Mouse (Mus musculus) urinary bladder, postnatal 14 days (tissue): ENCODE results near the gene Lmo3.
A peak's percentile ranks its signal among the peaks of the same experiment; 100 is the strongest.

Experiments
- DNase-seq: peaks from one replicate; pipeline ENCODE4 v3.0.0; 2021; ENCODE audit warnings: low spot score

Lmo3 gene

GRCm38 (mm10) chr6:138422671-138423321 is 159.0 kb downstream of the Lmo3 start:
- DNase-seq = peak; percentile 6

- no peak for DNase-seq
These were observed 159.7 kb downstream of the Lmo3 start for GRCm38 (mm10) chr6:138421931-138422531.

DNA sequence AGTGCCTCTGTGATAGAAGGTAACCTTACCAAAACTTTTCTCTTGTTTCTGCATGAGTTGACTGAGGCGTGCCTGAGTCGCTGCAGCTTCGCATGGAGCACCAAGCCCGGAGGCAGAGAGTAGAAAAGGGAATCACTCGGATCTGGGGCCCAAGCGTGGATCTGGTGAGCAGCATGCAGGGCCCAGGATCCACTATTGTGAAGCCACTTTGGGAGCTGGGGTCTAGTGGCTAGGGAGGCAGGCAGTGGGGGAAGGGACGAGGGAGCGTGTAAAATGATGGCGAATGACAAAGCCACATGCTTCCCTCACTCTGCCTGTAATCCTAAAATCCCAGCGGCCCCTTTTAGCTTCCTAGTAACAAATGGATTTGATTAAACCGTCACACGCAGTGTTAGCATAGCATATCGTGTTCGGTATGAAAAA is 160.6 kb downstream of the Lmo3 start:
- no peak for DNase-seq

- no peak for DNase-seq
These were observed 161.3 kb downstream of the Lmo3 start for GRCm38 (mm10) chr6:138420536-138420891.

GRCm38 (mm10) chr6:138419871-138420535 is 161.8 kb downstream of the Lmo3 start:
- no peak for DNase-seq

DNA sequence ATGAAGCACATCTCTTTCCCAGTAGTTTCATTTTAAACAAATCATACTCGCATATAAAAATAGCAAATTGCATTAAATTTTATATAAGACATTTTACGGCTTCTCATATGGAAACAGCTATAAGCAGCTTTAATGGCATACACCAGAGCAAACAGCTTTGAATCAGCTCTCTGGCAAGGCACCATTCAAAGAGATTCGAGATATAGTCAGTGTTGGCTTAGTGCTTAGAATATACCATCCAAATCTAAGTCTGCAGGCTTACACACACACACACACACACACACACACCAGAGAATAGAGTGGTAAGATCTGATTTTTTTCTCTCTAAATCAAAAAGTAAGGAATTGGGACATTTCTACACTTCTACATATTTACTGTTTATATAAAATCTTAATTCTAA is 169.7 kb downstream of the Lmo3 start:
- DNase-seq = no peak

DNA sequence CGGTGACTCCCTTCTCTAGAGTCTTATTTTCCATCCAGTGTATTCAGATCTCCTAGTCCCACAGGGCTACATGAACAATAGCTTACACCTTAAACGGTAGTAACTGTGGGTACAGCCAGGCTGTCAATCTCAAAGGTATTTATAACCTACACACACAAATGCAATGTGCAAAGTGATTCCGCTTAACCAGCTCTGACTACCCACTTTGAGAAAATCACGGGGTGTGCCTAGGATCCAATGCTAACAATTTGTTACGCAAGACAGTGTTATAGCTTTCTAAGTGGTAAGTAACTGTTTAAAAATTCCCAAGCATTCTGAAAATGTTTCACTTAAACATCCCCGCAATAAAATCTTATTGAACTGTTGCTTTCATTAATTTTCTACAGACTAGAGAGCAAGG is 179.7 kb downstream of the Lmo3 start:
- DNase-seq = no peak

GRCm38 (mm10) chr6:138398836-138399235 is 182.9 kb downstream of the Lmo3 start:
- DNase-seq = no peak

- no peak for DNase-seq
These were observed 190.7 kb downstream of the Lmo3 start for GRCm38 (mm10) chr6:138391085-138391484.

- no peak for DNase-seq
These were observed 193.4 kb downstream of the Lmo3 start for GRCm38 (mm10) chr6:138388168-138388936.

GRCm38 (mm10) chr6:138383208-138383607 is 198.6 kb downstream of the Lmo3 start:
- no peak for DNase-seq

- DNase-seq = no peak
These were observed 210.6 kb downstream of the Lmo3 start for GRCm38 (mm10) chr6:138371176-138371575.

DNA sequence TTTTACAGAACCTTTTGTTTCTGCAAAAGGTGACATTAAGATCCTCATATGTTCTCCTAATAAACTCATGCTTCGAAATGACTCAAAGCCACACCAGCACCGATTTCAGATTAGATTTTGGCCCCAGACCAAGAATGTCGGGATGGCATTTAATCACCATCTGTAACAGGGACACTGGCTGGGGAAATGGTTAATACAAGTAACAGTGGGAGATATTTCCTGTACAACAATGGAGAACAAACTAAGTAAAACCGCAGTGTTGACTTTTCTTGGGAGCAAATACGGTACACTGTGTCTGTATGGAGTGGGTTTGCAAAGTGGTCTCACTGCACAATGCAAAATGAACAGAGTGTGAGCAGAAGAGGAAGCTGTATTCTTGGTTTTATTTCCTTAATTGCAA is 217.7 kb downstream of the Lmo3 start:
- peak; percentile 51 for DNase-seq

GRCm38 (mm10) chr6:138350587-138351345 is 231.0 kb downstream of the Lmo3 start:
- no peak for DNase-seq

DNA sequence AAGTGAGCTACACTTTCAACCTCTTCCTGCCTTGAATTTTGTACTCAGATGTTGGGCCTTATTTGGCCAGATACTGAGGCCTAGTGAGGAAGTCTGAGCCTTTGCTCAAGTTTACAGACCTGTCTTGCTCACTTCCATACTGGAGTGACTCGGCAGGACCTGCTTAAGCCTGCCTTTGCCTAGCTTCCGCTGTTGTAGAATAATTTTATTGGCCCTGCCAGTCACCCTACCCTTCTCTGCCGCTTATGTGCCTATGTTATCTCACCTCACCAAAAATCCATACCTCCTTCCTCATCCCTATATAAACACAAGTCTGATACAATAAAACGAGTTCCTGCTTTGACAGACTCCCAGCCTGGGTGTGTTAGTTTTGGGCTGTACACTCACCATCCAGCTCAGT is 235.2 kb downstream of the Lmo3 start:
- DNase-seq = no peak

GRCm38 (mm10) chr6:138335858-138336257 is 245.9 kb downstream of the Lmo3 start:
- DNase-seq = no peak

DNA sequence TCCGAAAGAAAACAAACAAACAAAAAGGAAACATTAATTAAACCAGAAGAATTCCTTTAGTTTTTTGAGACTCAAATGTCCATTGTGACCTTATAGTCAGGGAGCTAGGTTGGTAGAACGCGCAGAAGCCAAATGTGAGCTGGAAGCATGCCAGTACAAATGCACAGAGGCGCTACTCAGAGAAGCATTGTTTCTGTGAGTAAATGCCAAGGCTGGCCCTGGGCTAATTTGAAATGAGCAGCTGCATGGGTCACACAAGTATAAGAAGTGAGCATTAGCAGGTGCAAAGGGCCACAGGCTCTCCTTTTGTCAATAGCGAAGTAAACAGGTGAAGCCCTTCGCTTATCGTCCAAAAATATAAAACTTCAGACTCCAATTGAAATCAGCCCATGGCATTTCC is 247.8 kb downstream of the Lmo3 start:
- DNase-seq = peak; percentile 7

DNA sequence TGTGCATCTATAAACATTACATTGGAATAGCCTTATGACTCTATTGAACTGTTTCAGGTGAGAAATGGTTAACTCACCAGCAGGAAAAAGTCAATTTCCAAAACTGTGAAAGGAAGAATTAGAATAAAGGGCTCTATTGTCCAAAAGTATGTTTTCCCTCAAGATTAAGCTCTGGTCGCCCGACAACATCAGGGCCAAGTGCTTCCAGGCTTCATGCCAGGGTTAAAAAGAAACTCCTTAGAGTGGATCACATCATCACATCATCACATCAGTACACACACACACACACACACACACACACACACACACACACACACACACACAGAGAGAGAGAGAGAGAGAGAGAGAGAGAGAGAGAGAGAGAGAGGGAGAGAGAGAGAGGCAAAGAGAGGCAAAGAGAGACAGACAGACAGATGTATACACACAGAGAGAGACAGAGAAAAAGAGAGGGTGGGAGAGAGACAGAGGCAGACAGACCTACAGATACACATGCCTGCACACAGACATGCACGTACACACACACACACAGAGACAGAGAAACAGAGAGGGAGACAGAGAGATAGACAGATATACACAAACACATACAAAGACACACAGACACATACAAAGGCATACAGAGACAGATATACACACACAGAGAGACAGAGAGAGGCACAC is 255.9 kb downstream of the Lmo3 start:
- DNase-seq = peak; percentile 24

GRCm38 (mm10) chr6:138325145-138325544 is 256.6 kb downstream of the Lmo3 start:
- DNase-seq = no peak

DNA sequence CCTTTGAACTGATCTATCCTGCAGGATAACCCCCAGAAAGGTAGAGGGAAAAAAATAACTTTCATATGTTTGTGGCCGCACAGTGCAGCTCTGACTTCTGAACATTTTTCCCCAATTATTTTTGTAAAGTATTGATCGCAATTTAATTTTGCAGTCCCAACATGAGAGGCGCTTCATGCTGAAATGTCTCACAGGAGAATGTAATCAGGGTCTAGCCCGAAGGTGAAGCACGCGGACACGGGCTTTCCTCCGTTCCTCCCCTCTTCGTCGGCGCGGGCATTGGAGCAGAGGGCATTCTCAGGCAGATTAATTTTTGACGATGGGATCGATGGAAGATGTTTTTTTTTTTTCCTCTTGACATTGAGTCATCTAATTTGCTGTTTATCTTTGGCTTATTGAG is 258.4 kb downstream of the Lmo3 start:
- DNase-seq = no peak

GRCm38 (mm10) chr6:138320190-138320737 is 261.5 kb downstream of the Lmo3 start:
- no peak for DNase-seq
